Mouse (Mus musculus): ENCODE data around the gene Scrn2.

Scrn2 gene

DNA sequence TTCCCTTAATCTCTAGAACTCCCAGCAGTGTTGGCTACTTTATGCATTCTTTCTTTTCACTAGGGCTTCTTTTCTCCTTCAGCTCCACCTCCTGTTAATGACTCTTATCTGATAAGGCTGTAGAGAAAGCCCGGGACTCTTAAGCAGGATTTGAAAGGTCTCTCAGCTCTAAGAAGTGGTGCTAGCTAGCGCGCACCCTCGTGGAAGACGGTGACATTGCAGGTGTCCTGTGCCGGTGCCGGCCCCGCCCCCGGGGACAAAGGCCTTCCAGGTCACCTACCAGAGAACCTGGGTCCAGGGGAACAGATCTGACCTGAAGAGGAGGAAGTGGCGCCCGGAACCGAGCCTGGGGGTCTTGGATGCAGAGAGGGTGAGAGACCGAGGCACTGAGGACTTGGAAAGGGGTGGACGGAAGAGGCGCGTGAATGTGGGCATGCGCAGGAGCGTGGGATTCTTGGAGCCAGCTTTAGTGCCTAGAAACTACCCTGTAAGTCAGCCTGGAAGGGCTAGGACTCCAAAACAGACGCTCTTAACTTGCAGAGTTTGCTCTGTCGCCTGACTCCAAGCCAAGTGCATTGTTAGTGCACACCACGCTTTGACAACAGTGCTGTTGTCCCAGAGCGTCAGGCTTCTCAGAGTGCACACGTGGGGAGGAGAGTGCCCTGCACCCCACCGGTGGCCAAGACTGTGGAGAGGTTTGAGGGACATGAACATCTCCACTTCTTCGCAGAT, at the start of gene Scrn2:
Scrn2 (plus strand) TSS at position 253 of the 732 bp plus-strand sequence.
- in situ Hi-C loops (cut with MboI, MseI) = no loop called here

DNA sequence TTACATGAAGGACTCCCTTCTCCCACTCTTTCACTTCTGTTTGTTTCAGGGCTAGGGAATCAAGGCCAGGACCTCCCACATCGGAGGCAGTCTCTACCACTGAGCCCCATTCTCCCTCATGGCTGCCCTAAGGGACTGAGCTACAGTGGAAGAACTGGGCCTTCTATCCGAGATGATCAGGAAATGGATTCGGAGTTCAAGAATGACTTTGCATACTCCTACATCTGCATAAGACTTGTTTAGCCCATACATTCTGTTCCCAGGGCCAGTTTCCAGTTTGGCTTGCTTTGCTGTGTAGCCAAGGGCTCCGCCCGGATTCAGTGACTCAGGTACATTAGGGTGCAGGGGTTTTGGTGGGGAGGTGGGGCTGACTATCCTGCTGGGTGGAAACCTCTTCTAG, 49.7 kb upstream of the Scrn2 start:
- in situ Hi-C loops (cut with MboI, MseI) = no loop called here

DNA sequence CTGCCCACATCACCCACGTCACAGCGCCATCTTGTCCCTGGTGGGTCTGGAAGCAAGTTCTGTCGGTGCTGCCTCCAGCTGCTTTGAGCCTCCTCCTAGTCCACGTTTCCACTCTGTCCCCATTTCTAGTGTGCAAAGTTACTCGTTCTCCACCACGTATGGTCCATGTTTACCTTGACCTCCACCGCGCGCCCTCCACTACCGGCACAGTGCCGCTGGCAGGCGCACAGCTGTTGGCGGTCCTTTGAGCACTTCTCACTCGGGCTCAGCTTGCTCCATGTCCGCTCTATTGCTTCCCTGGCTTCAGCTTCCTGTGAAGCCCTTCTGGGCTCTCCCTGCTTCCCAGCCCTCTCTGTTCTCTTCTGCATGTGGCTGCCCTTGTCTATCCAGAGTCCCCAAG, 48.3 kb upstream of the Scrn2 start:
- in situ Hi-C loops (cut with MboI, MseI) = no loop called here

DNA sequence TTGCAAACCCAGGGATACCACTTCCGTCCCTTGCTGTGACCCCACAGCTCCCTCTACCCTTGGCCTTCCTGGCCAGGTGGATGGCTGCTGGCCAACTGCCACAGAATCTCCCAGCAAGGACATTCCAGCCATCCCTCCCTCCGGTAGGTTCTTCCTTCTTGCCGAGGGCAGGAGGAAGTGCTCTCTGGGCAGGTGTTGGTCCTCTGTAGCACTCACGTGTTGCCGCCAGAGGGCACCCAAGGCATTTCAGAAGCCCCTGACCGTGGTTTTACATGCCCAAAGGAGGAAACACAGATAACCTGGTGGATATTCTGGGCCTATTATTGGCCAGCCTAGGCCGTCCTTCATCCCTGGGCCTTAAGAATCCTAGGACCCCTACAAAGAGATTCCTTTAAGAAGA, 47.4 kb upstream of the Scrn2 start:
- in situ Hi-C loops (cut with MboI, MseI) = no loop called here

DNA sequence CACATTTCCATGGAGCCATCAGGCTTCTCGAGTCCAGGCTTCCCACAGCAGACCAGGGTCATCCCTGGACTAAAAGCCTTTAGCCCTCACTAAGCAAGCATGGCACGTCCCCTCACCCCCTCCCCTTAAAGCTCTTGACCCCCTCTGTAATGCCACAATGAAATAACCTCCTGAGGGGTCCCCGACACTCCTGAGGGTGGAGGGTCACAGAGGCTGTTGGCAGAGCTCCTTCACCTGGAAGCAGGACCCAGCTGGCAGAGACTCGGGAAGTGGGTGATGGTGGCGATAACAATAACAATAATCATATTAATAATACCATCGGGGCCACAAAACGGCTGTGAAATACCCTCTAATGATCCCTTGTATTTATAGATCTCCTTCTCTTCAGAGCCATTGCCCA, 46.9 kb upstream of the Scrn2 start, which contains the start of gene Sp2:
Sp2 (minus strand) TSS at position 101 of the 400 bp plus-strand sequence.
- in situ Hi-C loops (cut with MboI, MseI) = no loop called here

DNA sequence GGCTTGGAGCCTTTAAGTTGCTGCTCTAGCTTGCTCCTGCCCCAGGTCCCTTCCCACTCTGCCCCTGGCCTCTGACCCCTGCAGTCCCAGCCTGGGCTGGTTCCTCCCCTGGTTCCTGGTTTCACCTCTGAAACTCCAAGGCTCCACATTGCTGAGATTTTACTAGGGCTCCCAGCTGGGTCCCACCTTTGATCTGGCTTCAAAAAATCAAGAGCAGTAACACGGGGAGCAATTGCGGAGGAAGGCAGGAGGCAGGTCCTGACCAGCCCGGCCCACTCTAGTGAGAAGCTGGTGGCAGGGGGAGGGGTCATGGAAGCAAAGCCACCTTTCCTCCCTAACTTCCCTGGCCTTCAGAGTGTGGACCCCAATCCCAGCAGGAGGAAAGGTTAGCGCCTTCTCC, 44.8 kb upstream of the Scrn2 start:
- in situ Hi-C loops (cut with MboI, MseI) = loop anchor here (5.0 kb wide), 1 partner anchor 37 kb away; no protein-coding TSS in a partner anchor

DNA sequence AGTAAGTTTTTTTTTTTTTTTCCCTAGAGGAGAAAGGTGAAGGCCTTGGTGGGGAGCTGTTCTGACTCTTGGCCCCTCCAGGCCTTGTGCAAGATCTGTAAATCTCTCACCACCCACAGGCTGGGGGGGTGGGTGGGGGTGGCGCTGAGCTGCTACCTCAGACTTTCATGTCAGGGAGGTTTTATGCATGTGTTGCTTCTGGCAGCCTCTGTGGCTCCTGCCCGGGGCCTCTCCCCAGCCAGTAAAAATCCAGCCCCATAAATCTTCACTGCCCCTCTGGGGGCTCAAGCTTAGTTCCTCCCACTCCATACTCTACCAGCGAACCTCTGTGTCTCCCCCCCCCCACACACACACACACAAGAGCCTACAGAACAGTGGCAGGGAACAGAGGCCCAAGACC, 43.3 kb upstream of the Scrn2 start:
- in situ Hi-C loops (cut with MboI, MseI) = loop anchor here (5.0 kb wide), 1 partner anchor 36 kb away; no protein-coding TSS in a partner anchor

DNA sequence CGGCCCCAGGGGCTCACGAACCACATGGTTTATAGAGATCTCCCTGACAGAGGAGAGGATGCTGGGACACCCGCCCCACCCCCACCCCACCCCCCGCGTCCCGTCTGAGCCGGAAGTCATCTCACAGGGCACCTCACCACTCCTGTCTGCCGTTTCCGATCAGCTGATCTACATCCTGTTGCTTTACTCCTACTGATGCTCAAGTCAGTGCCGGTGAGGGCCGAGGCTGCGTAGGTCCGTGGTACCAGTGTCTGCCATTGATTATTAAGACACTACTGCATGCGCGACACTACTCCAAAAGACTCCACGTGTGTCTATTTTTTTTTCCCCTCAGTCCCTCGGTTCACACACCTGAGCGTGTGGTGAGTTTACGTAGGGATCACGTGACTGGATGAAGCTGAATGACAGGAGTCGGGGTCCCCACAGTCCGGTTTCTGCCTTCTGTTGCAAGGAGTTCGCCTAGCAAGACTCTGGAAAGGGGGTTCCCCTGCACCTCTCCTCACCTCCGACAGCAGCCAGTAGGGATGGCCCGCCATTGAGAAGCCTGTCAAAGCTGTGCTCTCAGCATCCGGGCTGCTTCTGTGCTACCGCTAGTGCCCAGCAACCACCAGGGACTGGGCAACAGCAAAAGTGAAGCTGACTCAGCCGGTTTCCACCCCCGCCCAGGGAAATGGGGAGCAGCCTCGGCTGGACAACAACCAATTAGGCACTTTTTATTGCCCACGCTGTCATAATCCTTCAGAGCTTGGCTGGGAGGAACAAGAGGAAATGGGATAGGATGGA, 41.7 kb upstream of the Scrn2 start:
- in situ Hi-C loops (cut with MboI, MseI) = loop anchor here (5.0 kb wide), 1 partner anchor 34 kb away; no protein-coding TSS in a partner anchor

DNA sequence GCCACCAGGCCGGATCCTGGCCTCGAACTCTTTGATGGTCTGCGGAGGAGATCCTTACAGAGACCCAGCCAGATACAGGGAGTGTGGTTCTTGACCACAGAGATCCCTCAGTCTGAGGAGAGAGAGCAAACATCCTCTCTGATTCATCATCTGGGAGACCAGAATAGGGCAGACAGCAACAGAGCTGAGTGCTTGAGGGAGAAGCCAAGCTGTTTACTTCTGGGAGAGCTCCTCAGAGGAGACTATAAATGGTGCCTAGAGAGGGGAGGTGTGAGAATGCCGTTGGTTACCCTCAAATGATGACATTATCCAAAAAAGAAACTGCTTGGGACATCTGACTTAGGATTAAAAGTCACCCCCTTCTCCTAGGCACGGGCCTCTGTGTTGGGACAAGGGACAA, 38.2 kb upstream of the Scrn2 start:
- in situ Hi-C loops (cut with MboI, MseI) = no loop called here

DNA sequence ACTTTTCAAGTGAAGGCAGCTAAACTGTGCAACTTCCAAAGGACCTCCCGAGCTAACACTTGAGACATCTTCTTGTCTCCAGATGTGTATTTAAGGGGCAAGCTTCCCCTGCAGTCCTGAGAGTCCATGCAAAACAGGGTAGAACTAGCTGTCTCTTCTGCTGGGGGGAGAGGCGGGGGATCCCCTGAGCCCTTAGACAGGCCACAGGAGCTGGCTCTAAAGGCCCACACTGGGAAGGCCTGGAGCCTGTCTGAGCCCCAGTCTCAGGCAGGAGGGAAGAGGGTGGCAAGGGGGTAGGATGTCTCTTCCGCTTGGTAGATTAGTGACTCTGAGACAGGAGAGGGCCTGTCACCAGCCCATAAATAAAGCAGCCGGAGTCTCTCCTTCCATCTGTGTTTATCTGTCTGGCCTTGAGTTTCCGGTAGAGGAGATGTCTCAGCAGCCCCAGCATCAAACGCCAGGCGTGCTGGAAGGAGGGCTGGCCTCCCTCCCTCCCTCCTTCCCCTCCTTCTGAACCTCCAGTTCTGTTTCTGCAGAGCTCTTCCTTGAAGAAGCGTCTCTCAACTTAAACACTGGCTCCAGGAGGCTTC, 36.9 kb upstream of the Scrn2 start:
- in situ Hi-C loops (cut with MboI, MseI) = no loop called here

DNA sequence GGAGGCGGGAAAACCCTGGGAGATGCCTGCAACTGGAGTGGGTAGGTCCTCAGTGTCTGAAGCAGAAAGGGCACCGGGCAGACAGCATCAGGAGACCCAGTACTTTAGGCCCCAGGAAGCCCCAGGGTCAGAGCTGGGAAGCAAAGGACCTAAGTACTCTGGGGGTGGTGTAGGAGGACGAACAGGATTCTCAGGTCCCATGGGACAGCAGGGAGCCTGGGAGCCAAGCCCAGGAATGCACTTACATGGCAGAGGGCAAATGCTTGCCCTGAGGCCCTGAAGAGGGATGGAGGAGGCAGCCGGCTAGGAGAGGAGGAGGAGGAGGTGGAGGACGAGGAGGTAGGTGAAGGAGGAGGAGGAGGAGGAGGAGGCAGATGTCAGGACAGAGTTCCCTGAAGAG, 34.7 kb upstream of the Scrn2 start:
- in situ Hi-C loops (cut with MboI, MseI) = no loop called here

DNA sequence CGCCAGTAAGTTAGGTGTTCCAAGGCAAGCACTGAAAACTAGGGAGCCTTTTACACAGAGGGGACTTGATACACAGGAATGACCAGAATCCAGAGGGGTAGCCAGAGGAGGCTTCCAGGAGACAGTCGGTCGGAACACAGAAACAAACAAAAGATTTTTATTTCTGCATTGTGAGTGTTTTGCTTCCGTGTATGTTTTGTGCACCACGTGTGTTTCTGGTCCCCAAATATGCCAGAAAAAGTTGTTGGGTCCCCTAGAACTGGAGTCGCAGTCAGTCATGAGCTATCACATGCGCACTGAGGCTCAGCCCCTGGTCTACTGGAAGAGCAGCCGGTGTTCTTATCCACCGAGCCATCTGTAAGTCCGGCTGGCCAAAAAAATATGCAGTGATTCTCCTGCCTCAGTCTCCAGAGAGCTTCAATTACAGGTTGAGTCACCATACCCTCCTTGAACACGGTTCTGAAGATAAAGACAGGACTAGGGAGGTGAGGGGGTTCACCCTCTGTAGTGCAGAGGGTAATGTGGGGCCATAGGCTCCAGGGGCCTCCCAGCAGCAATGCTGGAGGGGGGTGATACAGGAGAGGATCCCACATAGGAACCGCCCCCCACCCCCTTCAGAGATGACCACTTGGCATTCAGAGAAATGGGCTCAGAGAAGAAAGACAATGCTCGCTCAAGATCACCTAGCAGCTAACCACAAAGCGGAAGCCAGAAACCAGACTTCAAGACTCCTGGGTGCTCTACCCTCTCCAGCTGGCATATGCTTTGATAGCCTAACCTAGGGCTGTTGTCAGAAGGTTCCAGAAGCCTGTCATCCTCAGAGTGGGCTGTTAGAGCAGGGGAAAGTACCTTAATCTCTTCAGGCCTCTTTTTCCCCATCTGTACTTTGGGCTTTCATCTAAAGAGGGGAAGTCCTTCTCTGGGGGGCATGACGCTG, 33.6 kb upstream of the Scrn2 start:
- in situ Hi-C loops (cut with MboI, MseI) = no loop called here

DNA sequence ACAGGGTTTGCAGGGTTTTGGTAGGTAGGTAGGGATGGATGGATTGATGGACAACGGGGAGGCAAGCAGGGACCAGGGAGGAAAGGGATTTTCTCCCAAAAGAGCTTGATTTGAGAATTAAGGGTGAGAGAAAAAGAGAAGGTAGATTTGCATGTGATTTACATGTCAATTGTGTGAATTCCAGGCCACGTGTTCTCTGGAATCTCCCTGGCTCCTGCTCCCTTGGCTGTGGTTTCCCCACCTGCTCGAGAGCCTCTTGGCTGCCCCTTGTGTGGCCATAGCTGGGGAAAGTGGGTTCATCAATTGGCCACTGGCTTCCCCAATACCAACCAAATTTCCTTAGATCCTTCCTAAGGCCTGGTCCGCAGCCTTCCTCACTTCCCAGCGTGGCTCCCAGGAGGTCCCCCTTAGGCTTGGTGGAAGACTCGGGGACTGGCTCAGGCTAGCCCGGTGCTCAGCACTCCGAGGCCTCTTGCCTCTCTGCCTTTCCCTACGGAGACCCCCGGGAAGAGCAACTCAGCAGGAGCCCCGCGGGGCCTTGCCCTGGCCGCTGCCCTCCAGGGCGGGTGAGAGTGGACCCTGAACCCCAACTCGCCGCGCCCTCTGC, 32.9 kb upstream of the Scrn2 start:
- in situ Hi-C loops (cut with MboI, MseI) = no loop called here

DNA sequence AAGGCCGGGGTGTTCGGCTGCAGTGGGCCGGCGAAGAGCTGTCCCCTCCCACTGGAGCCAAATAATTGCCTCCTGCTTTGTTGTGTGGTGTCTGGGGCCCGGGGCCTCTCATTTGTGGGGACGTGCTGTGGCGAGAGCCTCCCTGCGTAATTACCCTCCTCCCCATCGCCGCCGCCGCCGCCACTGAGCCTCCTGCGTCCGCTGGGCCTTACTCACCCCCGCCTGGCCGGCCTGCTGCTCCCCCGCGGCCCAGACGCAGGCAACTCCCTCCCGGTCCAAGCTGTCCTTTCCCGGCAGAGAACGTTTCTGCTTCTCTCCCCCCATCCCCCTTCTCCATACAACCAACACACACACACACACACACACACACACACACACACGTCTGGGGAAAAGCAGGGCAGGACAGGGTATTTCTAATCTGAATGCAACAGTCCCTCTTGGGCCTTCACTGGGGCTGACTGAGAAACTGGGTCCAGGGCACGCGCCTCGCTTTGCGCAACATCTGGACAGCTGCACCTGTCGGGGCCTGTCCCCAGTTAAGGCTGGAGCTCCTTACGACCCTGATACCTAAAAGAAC, 32.3 kb upstream of the Scrn2 start:
- in situ Hi-C loops (cut with MboI, MseI) = no loop called here

DNA sequence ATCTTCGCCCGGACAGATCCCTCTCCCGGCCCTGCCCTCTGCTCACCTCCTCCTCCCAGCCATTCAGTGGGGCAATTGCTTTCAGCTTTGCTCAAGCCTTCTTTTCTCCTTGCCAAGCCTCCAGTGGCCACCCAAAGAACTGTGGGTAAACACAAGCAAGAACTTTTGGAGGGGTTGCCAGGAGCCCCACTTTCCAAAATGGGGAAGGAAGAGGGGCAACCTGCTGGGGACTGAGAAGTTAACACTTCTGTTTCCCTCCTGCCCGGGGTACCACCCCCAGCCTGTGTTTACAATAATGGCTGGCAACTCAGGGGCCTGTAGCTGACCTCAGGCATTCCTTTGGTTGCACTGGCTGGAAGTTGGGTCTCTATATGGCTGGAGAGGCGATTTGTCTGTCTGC, 26.6 kb upstream of the Scrn2 start:
- in situ Hi-C loops (cut with MboI, MseI) = no loop called here

DNA sequence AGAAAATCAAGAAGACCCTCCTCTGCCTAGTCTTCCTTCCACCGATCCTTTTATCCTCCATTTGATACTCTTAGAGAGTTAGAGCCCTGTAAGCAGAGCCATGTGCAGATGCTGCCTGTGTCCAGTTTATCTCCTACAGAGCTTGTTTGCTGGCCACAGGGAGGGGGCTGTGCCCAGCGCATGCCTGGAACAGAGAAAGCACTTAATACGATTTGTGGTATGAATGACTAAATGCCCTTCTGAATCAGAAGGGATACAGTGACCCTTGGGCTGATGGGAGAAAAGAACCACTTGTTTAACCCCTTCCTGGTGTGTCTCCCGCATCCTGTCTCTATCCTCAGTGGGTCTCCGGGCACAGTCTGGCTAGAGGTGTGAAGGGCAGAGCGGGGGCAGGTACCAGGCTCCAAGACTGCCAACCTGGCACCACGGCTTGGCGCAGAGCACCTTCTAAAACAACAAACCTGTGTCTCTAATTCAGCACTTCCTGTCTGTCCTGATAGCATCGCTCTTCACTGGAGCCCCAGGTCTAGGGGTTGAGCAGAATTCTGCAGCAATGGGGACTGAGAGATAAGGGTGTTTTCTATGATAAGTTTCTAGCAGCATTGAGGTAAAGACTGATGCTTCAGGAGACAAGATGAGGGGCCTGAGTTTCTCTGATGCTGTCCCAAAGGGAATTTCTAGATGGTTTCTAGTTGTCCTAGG, 22.5 kb upstream of the Scrn2 start:
- in situ Hi-C loops (cut with MboI, MseI) = no loop called here

DNA sequence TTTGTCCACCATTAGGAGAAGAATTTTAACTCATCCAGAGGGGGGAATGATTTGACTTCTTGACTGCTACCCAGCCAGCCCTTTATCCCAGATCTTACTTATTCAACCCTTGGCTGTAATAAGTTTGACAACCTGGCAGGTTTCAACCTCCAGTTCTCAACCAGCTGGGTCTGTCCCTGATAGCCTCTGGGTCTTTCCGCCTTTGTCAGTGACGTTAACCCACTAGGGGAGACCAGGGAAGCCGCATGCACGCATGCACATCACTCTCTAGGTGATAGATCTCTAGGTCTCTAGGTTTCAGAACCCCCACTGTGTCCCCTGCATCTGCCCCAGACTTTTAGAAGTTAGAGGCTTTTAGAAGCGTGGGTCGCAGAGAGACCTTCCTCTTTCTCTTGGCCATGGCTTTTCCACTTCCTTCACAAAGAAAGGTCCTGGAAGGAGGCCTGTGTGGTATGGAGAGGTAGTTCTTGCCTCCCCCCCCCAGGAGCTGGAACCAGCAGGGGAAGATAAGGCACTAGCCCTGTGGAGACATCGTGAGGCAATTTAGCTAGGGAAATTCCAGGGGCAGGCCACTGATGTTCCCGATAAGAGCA, 20.4 kb upstream of the Scrn2 start:
- in situ Hi-C loops (cut with MboI, MseI) = no loop called here

DNA sequence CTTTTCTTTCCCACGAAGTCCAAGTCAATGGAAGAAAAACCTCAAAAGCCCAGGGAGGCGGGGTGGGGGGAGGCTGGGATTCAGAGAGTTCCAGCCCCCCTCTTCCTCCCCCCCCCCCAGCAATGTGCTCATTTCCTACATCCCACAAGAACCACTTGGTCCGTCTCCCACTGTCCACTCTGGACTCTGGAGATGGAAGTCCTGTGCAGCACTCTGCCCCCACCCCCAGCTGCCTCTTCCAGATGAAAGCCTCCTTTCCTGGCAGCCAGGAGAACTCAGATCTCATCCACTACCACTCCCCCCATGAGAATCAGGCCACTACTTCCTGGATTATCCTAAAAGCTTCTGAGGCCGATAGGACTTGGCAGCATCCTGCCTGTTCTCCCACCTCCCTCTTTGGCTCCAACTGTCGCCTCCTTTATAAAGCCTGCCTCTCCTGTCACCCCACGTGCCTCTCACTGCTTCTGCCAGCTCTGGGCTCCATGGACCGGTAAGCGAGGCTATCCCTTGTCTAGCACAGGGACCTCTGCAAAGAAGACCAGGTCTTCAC, 16.5 kb upstream of the Scrn2 start, which contains the start of gene Sp6:
Sp6 (plus strand) TSS at position 274 of the 550 bp plus-strand sequence.
- in situ Hi-C loops (cut with MboI, MseI) = loop anchor here (10.0 kb wide), 1 partner anchor 1298 kb away; the partner anchor contains the start of gene Zfp652

Data from T-helper 1 cell (primary cell).